Mouse (Mus musculus): Measurements from ENCODE around the gene Cct3. TPM values are rescaled to one million over a fixed set of nuclear protein-coding genes. Genes with fewer than 3 reads are reported as not detected.
"Not testable (repeated sequence)": the region's sequence is repeated elsewhere in the genome, so short reads cannot be mapped to it uniquely, and the experiment has no call there.

Cct3 gene
- polyA plus RNA-seq, 1 experiment from 2014 or later, result 435 TPM

DNA sequence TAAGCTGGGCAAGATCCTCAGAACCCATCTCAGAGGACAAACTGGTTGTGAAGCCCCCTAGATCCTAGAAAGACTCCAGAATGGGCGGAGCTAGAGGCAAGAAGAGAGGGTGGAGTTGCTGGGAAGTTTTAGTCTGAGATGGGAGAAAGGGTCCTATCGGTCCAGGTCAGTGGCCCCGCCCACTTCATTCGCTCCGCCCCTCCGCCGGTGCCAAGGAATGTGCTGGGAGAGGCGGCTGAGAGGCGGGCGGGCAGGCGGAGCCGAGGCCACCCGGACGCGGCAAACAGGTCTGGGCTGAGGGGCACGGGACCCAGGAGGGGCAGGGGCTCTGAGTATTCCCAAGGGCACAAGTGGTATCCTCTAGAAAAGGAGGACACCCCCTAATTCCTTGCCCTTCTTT, 67.4 kb downstream of the Cct3 start, which contains the start of gene Paqr6:
Gene Paqr6, plus strand, starts transcription at position 248 of the 400 bp plus-strand sequence.
- peak within 1 kb of the TSS; percentile 61 for H3K9ac ChIP-seq (ENCODE audit: low read length)
- peak; percentile 52 for ATAC-seq (ENCODE audit: insufficient read depth, low FRiP score)
- peaks cover 12% of the 10 kb centered on the region; the same call in 1 of the 2 replicates for H3K4me1 ChIP-seq (ENCODE audit: control insufficient read depth, insufficient read depth, low read length)
- H3K36me3 ChIP-seq (ENCODE audit: control insufficient read depth, insufficient read depth, low read length), result peaks cover 23% of the 10 kb centered on the region
- peaks cover 16% of the 10 kb centered on the region for H3K27me3 ChIP-seq (ENCODE audit: control insufficient read depth, insufficient read depth, low read length)
- no peaks in the 10 kb centered on the region for H3K9me3 ChIP-seq (replicated peaks; ENCODE audit: control insufficient read depth, low read length)
- peak within 1 kb of the TSS; percentile 26; the same call in 1 of the 2 replicates for H3K27ac ChIP-seq (ENCODE audit: low read length)
- WGBS, result 5% methylated on average over 16 of the region's 16 CpGs
- peak within 1 kb of the TSS; percentile 50 for H3K4me2 ChIP-seq (ENCODE audit: low read depth, low read length)
- H3K4me3 ChIP-seq (replicated peaks; ENCODE audit: low read length), result peak within 1 kb of the TSS; percentile 34

GRCm38 (mm10) chr3:88365705-88366361, 68.9 kb downstream of the Cct3 start:
- 41% methylated on average over 34 of the region's 34 CpGs for WGBS

GRCm38 (mm10) chr3:88366830-88367428, 70.0 kb downstream of the Cct3 start:
- WGBS, result 6% methylated on average over 19 of the region's 22 CpGs
- not testable (repeated sequence) for H3K27ac ChIP-seq (ENCODE audit: low read length); H3K9me3 ChIP-seq (replicated peaks; ENCODE audit: control insufficient read depth, low read length); H3K36me3 ChIP-seq (ENCODE audit: control insufficient read depth, insufficient read depth, low read length)
- Histone ChIP-seq H3K4me1 (ENCODE audit: control insufficient read depth, insufficient read depth, low read length) (peaks cover 12% of the 10 kb centered on the region; the same call in 1 of the 2 replicates), H3K4me2 (ENCODE audit: low read depth, low read length) (peak overlapping the region; percentile 41), H3K9ac (ENCODE audit: low read length) (0 out of 2 replicates have a peak overlapping the region, but pooled peaks have one; percentile 50), H3K27me3 (ENCODE audit: control insufficient read depth, insufficient read depth, low read length) (peaks cover 16% of the 10 kb centered on the region), H3K4me3 (replicated peaks; ENCODE audit: low read length) (0 out of 2 replicates have a peak overlapping the region, but pooled peaks have one; percentile 11)
- ATAC-seq (ENCODE audit: insufficient read depth, low FRiP score), result peak; percentile 70

More at GRCm38 (mm10) chr3:88365705-88366361, 68.9 kb downstream of the Cct3 start:
- Histone ChIP-seq H3K9me3 (replicated peaks; ENCODE audit: control insufficient read depth, low read length) (no peaks in the 10 kb centered on the region), H3K36me3 (ENCODE audit: control insufficient read depth, insufficient read depth, low read length) (peaks cover 12% of the 10 kb centered on the region), H3K27me3 (ENCODE audit: control insufficient read depth, insufficient read depth, low read length) (peaks cover 16% of the 10 kb centered on the region), H3K27ac (ENCODE audit: low read length) (no peak overlapping the region), H3K9ac (ENCODE audit: low read length) (no peak overlapping the region), H3K4me1 (ENCODE audit: control insufficient read depth, insufficient read depth, low read length) (peaks cover 12% of the 10 kb centered on the region; the same call in 1 of the 2 replicates), H3K4me3 (replicated peaks; ENCODE audit: low read length) (no peak overlapping the region), H3K4me2 (ENCODE audit: low read depth, low read length) (no peak overlapping the region)
- no peak for ATAC-seq (ENCODE audit: insufficient read depth, low FRiP score)

DNA sequence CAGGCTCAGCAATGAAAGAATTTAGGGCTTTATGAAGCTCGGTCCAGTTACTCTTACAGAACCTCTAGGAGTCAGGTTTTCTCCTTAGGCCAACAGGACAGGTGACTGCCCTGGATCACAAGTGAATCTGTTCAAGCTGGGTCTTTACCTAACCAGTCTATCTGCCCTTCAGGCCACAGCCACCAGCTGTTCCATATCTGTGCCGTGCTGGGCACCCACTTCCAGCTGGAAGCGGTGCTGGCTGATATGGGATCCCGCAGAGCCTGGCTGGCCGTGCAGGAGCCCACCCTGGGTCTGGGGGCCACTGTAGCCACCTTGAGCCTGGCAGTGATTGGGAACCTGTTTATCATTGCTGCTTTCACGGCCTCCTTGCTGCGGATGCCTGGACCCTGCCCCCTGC, 70.6 kb downstream of the Cct3 start:
- ATAC-seq (ENCODE audit: insufficient read depth, low FRiP score); H3K36me3 ChIP-seq (ENCODE audit: control insufficient read depth, insufficient read depth, low read length); H3K9ac ChIP-seq (ENCODE audit: low read length); H3K4me2 ChIP-seq (ENCODE audit: low read depth, low read length); H3K4me3 ChIP-seq (replicated peaks; ENCODE audit: low read length); H3K27ac ChIP-seq (ENCODE audit: low read length); H3K9me3 ChIP-seq (replicated peaks; ENCODE audit: control insufficient read depth, low read length): not testable (repeated sequence)
- Histone ChIP-seq H3K27me3 (ENCODE audit: control insufficient read depth, insufficient read depth, low read length) (peaks cover 16% of the 10 kb centered on the region), H3K4me1 (ENCODE audit: control insufficient read depth, insufficient read depth, low read length) (peaks cover 12% of the 10 kb centered on the region; the same call in 1 of the 2 replicates)
- WGBS, result 56% methylated on average over 3 of the region's 7 CpGs

- not testable (repeated sequence) for H3K4me2 ChIP-seq (ENCODE audit: low read depth, low read length); H3K36me3 ChIP-seq (ENCODE audit: control insufficient read depth, insufficient read depth, low read length); H3K27ac ChIP-seq (ENCODE audit: low read length); H3K4me3 ChIP-seq (replicated peaks; ENCODE audit: low read length); H3K9me3 ChIP-seq (replicated peaks; ENCODE audit: control insufficient read depth, low read length); H3K9ac ChIP-seq (ENCODE audit: low read length); ATAC-seq (ENCODE audit: insufficient read depth, low FRiP score)
- peaks cover 12% of the 10 kb centered on the region; the same call in 1 of the 2 replicates for H3K4me1 ChIP-seq (ENCODE audit: control insufficient read depth, insufficient read depth, low read length)
- peaks cover 16% of the 10 kb centered on the region for H3K27me3 ChIP-seq (ENCODE audit: control insufficient read depth, insufficient read depth, low read length)
- WGBS, result 79% methylated on average over 7 of the region's 7 CpGs
Observed at GRCm38 (mm10) chr3:88368511-88368910, 71.6 kb downstream of the Cct3 start.

Other genes starting within 250 kb of the Cct3 start
- 166 and 173 TPM in 2 replicates for gene Naxe, start 238.6 kb upstream of the Cct3 start, polyA plus RNA-seq (2015; fragmentation: Nextera tagmentation; extraction: Ambion mirVana)
- gene Ttc24, start 218.8 kb upstream of the Cct3 start, polyA plus RNA-seq (2015; fragmentation: Nextera tagmentation; extraction: Ambion mirVana), result not detected in 2 replicates
- gene Iqgap3, start 215.1 kb upstream of the Cct3 start, polyA plus RNA-seq (2015; fragmentation: Nextera tagmentation; extraction: Ambion mirVana), result 17.1 and 22.0 TPM in 2 replicates
- 15.4 and 18.2 TPM in 2 replicates for gene Mef2d, start 154.7 kb upstream of the Cct3 start, polyA plus RNA-seq (2015; fragmentation: Nextera tagmentation; extraction: Ambion mirVana)
- 11.7 and 15.0 TPM in 2 replicates for gene Rhbg, start 42.4 kb upstream of the Cct3 start, polyA plus RNA-seq (2015; fragmentation: Nextera tagmentation; extraction: Ambion mirVana)
- gene Gm38392, start 9.9 kb upstream of the Cct3 start, polyA plus RNA-seq (2015; fragmentation: Nextera tagmentation; extraction: Ambion mirVana), result 0.53 and 2.2 TPM in 2 replicates
- 10.0 and 12.0 TPM in 2 replicates for gene Tsacc, start 117 bp upstream of the Cct3 start, polyA plus RNA-seq (2015; fragmentation: Nextera tagmentation; extraction: Ambion mirVana)
- 191 and 207 TPM in 2 replicates for gene Glmp, start 27.9 kb downstream of the Cct3 start, polyA plus RNA-seq (2015; fragmentation: Nextera tagmentation; extraction: Ambion mirVana)
- gene Tmem79, start 39.0 kb downstream of the Cct3 start, polyA plus RNA-seq (2015; fragmentation: Nextera tagmentation; extraction: Ambion mirVana), result 41.3 and 58.9 TPM in 2 replicates
- 40.0 and 42.9 TPM in 2 replicates for gene Smg5, start 39.1 kb downstream of the Cct3 start, polyA plus RNA-seq (2015; fragmentation: Nextera tagmentation; extraction: Ambion mirVana)
- gene Paqr6, start 67.5 kb downstream of the Cct3 start, polyA plus RNA-seq (2015; fragmentation: Nextera tagmentation; extraction: Ambion mirVana), result 19.9 and 24.9 TPM in 2 replicates
- gene Bglap3, start 75.6 kb downstream of the Cct3 start, polyA plus RNA-seq (2015; fragmentation: Nextera tagmentation; extraction: Ambion mirVana), result 9.8 and 26.1 TPM in 2 replicates
- gene Bglap2, start 81.6 kb downstream of the Cct3 start, polyA plus RNA-seq (2015; fragmentation: Nextera tagmentation; extraction: Ambion mirVana), result 4.4 and 12.2 TPM in 2 replicates
- gene Bglap, start 87.3 kb downstream of the Cct3 start, polyA plus RNA-seq (2015; fragmentation: Nextera tagmentation; extraction: Ambion mirVana), result not detected in 2 replicates
- 98.9 and 104 TPM in 2 replicates for gene Pmf1, start 113.2 kb downstream of the Cct3 start, polyA plus RNA-seq (2015; fragmentation: Nextera tagmentation; extraction: Ambion mirVana)
- gene Slc25a44, start 128.0 kb downstream of the Cct3 start, polyA plus RNA-seq (2015; fragmentation: Nextera tagmentation; extraction: Ambion mirVana), result 18.0 and 20.0 TPM in 2 replicates
- 33.1 and 38.4 TPM in 2 replicates for gene Sema4a, start 164.1 kb downstream of the Cct3 start, polyA plus RNA-seq (2015; fragmentation: Nextera tagmentation; extraction: Ambion mirVana)
- 266 and 298 TPM in 2 replicates for gene Lmna, start 212.8 kb downstream of the Cct3 start, polyA plus RNA-seq (2015; fragmentation: Nextera tagmentation; extraction: Ambion mirVana)
- gene Mex3a, start 235.3 kb downstream of the Cct3 start, polyA plus RNA-seq (2015; fragmentation: Nextera tagmentation; extraction: Ambion mirVana), result 9.9 and 11.4 TPM in 2 replicates

All from stomach, embryonic 16.5 days (tissue).